Mouse (Mus musculus) liver, adult 2 months (tissue): ENCODE data around the gene Wwox.

Experiments
- CTCF ChIP-seq: fragments of 200-500 bp; IDR thresholded peaks from 2 replicates; pipeline ENCODE4 v1.5.1; 2011; ENCODE audit warnings: low read depth, low read length, control low read depth
- POLR2A ChIP-seq: fragments of 200-500 bp; IDR thresholded peaks from 2 replicates; pipeline ENCODE4 v1.6.1; 2011; ENCODE audit warnings: low read length, control low read depth; ENCODE audit not compliant: insufficient read depth; ENCODE audit errors: extremely low read depth

- TF ChIP-seq CTCF (no peak), POLR2A (no peak)
These were observed 773.7 kb downstream of the Wwox start for GRCm38 (mm10) chr8:115213126-115213525.
